Mouse (Mus musculus) intestine, embryonic 16.5 days (tissue): ENCODE data around the gene Cd3e. TPM values are rescaled to one million over a fixed set of nuclear protein-coding genes. Genes with fewer than 3 reads are reported as not detected.

Experiments
- ATAC-seq: fragments of 200-750 bp; cut with Nextera tagmentation; 2 replicates; pipeline ENCODE4 v1.8.0; 2017; ENCODE audit warnings: moderate TSS enrichment, moderate library complexity
- H3K27ac ChIP-seq: fragments of 300-500 bp; sonication (generic); 2 replicates; pipeline ENCODE4 v1.5.1; 2014; ENCODE audit warnings: mild to moderate bottlenecking, low read length
- H3K27me3 ChIP-seq: fragments of 300-500 bp; sonication (generic); replicated peaks from 2 replicates; pipeline ENCODE4 v1.6.1; 2014; ENCODE audit warnings: low read length, control low read depth, mixed read lengths; ENCODE audit not compliant: control insufficient read depth, insufficient read depth
- H3K36me3 ChIP-seq: fragments of 300-500 bp; sonication (generic); 2 replicates; pipeline ENCODE4 v1.6.1; 2014; ENCODE audit warnings: low read length, control low read depth; ENCODE audit not compliant: control insufficient read depth, insufficient read depth
- H3K4me1 ChIP-seq: fragments of 300-500 bp; sonication (generic); 2 replicates; pipeline ENCODE4 v1.6.1; 2014; ENCODE audit warnings: low read length, control low read depth, mixed read lengths; ENCODE audit not compliant: control insufficient read depth, insufficient read depth
- H3K4me2 ChIP-seq: fragments of 300-500 bp; sonication (generic); 2 replicates; pipeline ENCODE4 v1.6.1; 2014; ENCODE audit warnings: low read depth, low read length, control low read depth
- H3K4me3 ChIP-seq: fragments of 300-500 bp; sonication (generic); 2 replicates; pipeline ENCODE4 v1.5.1; 2014; ENCODE audit warnings: mild to moderate bottlenecking, low read length
- H3K9ac ChIP-seq: fragments of 300-500 bp; sonication (generic); 2 replicates; pipeline ENCODE4 v1.6.1; 2014; ENCODE audit warnings: low read depth, low read length
- H3K9me3 ChIP-seq: fragments of 300-500 bp; sonication (generic); 2 replicates; pipeline ENCODE4 v1.6.1; 2016; ENCODE audit warnings: low read length, control low read depth; ENCODE audit not compliant: control insufficient read depth
- WGBS: fragments of 180-500 bp; shearing (Covaris S2); extraction: QIAGEN DNeasy Blood & Tissue Kit; methylation state at CpG from one replicate; pipeline ENCODE4 v1.1.7; 2014; 5-methylcytosine and 5-hydroxymethylcytosine counted together
- polyA plus RNA-seq: library from polyadenylated mRNA; unstranded; fragments of >200 nt; fragmentation: Nextera tagmentation; extraction: Ambion mirVana; gene quantifications from 2 replicates; pipeline ENCODE4 v1.2.1, GENCODE M21; 2015

The Cd3e gene
- polyA plus RNA-seq, 1 experiment from 2014 or later, result 0.71 TPM

GRCm38 (mm10) chr9:44986242-44986781, 23.1 kb downstream of the Cd3e start:
- Histone ChIP-seq H3K4me1 (no peaks in the 10 kb centered on the region), H3K4me2 (no peak overlapping the region), H3K4me3 (no peak overlapping the region), H3K9me3 (no peaks in the 10 kb centered on the region), H3K9ac (no peak overlapping the region), H3K27ac (no peak overlapping the region), H3K27me3 (no peaks in the 10 kb centered on the region), H3K36me3 (no peaks in the 10 kb centered on the region)
- WGBS, result 58% methylated on average over 14 of the region's 14 CpGs
- no peak for ATAC-seq

- Histone ChIP-seq H3K27ac (no peak overlapping the region), H3K4me2 (no peak overlapping the region), H3K9me3 (no peaks in the 10 kb centered on the region), H3K27me3 (no peaks in the 10 kb centered on the region), H3K36me3 (no peaks in the 10 kb centered on the region), H3K9ac (no peak overlapping the region), H3K4me1 (no peaks in the 10 kb centered on the region), H3K4me3 (no peak overlapping the region)
- no peak for ATAC-seq
- 73% methylated on average over 3 of the region's 3 CpGs for WGBS
Measured at GRCm38 (mm10) chr9:44985721-44986161, 23.7 kb downstream of the Cd3e start.

GRCm38 (mm10) chr9:44983001-44983400, 26.4 kb downstream of the Cd3e start:
- Histone ChIP-seq H3K27ac (no peak overlapping the region), H3K9me3 (no peaks in the 10 kb centered on the region), H3K4me2 (no peak overlapping the region), H3K36me3 (no peaks in the 10 kb centered on the region), H3K4me3 (no peak overlapping the region), H3K27me3 (no peaks in the 10 kb centered on the region), H3K9ac (no peak overlapping the region), H3K4me1 (no peaks in the 10 kb centered on the region)
- WGBS, result 69% methylated on average over 2 of the region's 2 CpGs
- no peak for ATAC-seq

DNA sequence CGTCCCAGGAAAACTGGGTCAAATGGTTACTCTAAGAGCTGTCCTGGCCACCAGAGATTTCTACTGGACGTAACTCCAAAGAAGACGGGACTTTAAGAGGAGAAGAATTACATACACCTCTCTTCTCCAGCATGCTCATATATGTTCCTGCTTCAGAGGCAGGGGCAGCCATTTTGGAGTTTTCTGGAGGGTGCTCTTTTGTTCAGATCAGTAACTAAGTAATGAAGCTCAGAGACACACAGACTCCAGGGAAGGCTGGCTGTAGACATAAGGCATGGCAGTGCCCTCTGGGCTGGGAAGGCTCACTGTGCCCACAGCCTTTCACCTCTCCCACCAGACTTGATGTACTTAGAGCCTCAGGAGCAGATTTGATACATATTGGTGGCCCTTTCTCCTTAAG, 26.9 kb downstream of the Cd3e start:
- WGBS, result 89% methylated on average over 3 of the region's 3 CpGs
- no peaks in the 10 kb centered on the region for H3K27me3 ChIP-seq
- no peak overlapping the region for H3K4me3 ChIP-seq
- no peaks in the 10 kb centered on the region for H3K9me3 ChIP-seq
- no peak overlapping the region for H3K4me2 ChIP-seq
- no peak overlapping the region for H3K27ac ChIP-seq
- no peak for ATAC-seq
- no peaks in the 10 kb centered on the region for H3K4me1 ChIP-seq
- H3K36me3 ChIP-seq, result no peaks in the 10 kb centered on the region
- H3K9ac ChIP-seq, result no peak overlapping the region

DNA sequence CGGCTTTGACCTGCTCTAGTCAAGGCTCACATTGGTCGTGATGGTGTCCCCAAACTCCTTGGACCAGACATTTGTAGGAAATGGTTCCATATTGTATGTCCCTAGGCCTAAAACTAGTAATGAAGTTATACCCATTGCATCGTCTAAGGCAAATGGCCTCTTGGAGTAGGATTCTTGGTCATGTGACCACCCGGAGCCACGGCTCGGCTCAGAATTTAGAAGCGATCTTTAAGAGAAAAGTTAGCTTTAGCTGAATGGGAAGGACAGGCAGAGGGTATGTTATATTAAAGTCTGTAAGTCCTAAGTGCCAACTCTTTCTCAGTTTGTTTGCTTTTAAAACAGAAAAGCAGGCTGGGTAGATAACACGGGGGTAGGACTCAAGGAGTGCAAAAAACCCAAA, 27.3 kb downstream of the Cd3e start:
- 88% methylated on average over 8 of the region's 8 CpGs for WGBS
- no peaks in the 10 kb centered on the region for H3K27me3 ChIP-seq
- H3K4me2 ChIP-seq, result no peak overlapping the region
- no peak overlapping the region for H3K4me3 ChIP-seq
- no peaks in the 10 kb centered on the region for H3K9me3 ChIP-seq
- H3K9ac ChIP-seq, result no peak overlapping the region
- H3K27ac ChIP-seq, result no peak overlapping the region
- no peak for ATAC-seq
- H3K36me3 ChIP-seq, result no peaks in the 10 kb centered on the region
- H3K4me1 ChIP-seq, result no peaks in the 10 kb centered on the region

- Histone ChIP-seq H3K9me3 (no peaks in the 10 kb centered on the region), H3K9ac (no peak within 1 kb of the TSS), H3K36me3 (no peaks in the 10 kb centered on the region), H3K4me2 (no peak within 1 kb of the TSS), H3K27ac (no peak within 1 kb of the TSS), H3K27me3 (no peaks in the 10 kb centered on the region), H3K4me3 (no peak within 1 kb of the TSS), H3K4me1 (no peaks in the 10 kb centered on the region)
- ATAC-seq, result no peak
- 77% methylated on average over 4 of the region's 4 CpGs for WGBS
Measured at GRCm38 (mm10) chr9:44981676-44982075, 27.8 kb downstream of the Cd3e start, which contains the start of gene Cd3d. Gene Cd3d, plus strand, starts transcription at chr9:44981786.

- no peak overlapping the region for H3K27ac ChIP-seq
- H3K27me3 ChIP-seq, result 0 out of 2 replicates have a peak, but pooled peaks cover 4% of the 10 kb centered on the region
- no peaks in the 10 kb centered on the region for H3K36me3 ChIP-seq
- H3K4me3 ChIP-seq, result no peak overlapping the region
- no peaks in the 10 kb centered on the region for H3K9me3 ChIP-seq
- 95% methylated on average over 2 of the region's 2 CpGs for WGBS
- H3K4me2 ChIP-seq, result no peak overlapping the region
- ATAC-seq, result no peak
- no peak overlapping the region for H3K9ac ChIP-seq
- H3K4me1 ChIP-seq, result no peaks in the 10 kb centered on the region
Measured at GRCm38 (mm10) chr9:44981104-44981503, 28.3 kb downstream of the Cd3e start.

- 64% methylated on average over 3 of the region's 3 CpGs for WGBS
- H3K4me2 ChIP-seq, result no peak within 1 kb of the TSS
- no peak within 1 kb of the TSS for H3K9ac ChIP-seq
- no peaks in the 10 kb centered on the region for H3K4me1 ChIP-seq
- H3K9me3 ChIP-seq, result no peaks in the 10 kb centered on the region
- H3K27me3 ChIP-seq, result 0 out of 2 replicates have a peak, but pooled peaks cover 4% of the 10 kb centered on the region
- H3K27ac ChIP-seq, result no peak within 1 kb of the TSS
- ATAC-seq, result no peak
- H3K36me3 ChIP-seq, result no peaks in the 10 kb centered on the region
- no peak within 1 kb of the TSS for H3K4me3 ChIP-seq
Measured at GRCm38 (mm10) chr9:44980242-44980641, 29.2 kb downstream of the Cd3e start, which contains the start of gene Cd3g. Gene Cd3g, minus strand, starts transcription at chr9:44980431.

DNA sequence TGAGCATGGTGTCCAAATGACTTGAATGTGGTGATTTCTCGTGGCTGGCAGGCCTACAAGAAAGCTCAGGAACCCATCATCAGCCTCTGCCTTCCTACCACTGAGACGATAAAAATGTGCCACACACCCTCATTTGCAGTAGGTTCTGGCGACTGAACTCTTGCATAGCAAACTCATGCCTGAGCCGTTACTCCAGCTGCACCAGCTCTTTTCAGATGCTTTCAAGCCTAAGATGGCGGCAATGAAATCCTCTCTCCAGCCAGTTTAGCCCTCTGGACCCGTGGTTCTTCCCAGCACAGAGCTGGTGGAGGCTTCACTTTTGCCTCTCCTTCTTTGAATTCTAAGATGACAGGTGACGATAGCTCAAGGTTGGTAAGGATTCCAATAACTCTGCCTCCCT, 29.6 kb downstream of the Cd3e start:
- H3K9ac ChIP-seq, result no peak overlapping the region
- H3K27ac ChIP-seq, result no peak overlapping the region
- ATAC-seq, result no peak
- H3K4me1 ChIP-seq, result no peaks in the 10 kb centered on the region
- no peak overlapping the region for H3K4me3 ChIP-seq
- H3K9me3 ChIP-seq, result no peaks in the 10 kb centered on the region
- H3K36me3 ChIP-seq, result no peaks in the 10 kb centered on the region
- H3K4me2 ChIP-seq, result no peak overlapping the region
- 0 out of 2 replicates have a peak, but pooled peaks cover 4% of the 10 kb centered on the region for H3K27me3 ChIP-seq
- WGBS, result 80% methylated on average over 7 of the region's 7 CpGs

DNA sequence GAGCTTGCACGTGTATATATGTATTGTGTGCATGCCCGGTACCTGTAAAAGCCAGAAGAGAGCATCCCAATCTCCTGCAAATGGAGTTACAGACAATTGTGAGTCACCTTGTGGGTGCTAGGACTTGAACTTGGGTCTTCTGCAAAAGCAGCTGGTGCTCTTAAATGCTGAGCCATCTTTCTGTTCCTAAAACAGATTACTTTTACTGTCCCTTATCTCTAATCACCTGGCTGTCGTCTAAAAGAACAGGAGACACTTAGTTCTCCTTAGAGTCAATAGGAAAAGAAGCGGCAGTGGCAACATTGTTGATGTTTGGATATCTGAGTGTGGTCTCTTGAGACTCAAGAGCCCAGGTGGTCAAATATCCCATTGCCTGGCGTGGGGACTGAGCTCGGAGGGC, 31.6 kb downstream of the Cd3e start:
- Histone ChIP-seq H3K9me3 (no peaks in the 10 kb centered on the region), H3K9ac (no peak overlapping the region), H3K4me1 (no peaks in the 10 kb centered on the region), H3K36me3 (no peaks in the 10 kb centered on the region), H3K27me3 (peaks cover 15% of the 10 kb centered on the region), H3K27ac (no peak overlapping the region), H3K4me2 (no peak overlapping the region), H3K4me3 (no peak overlapping the region)
- 71% methylated on average over 6 of the region's 6 CpGs for WGBS
- no peak for ATAC-seq
